Mouse (Mus musculus) lung, postnatal 36 days (tissue): ENCODE measurements around the gene St7.

Experiments
- DNase-seq: peaks from one replicate; pipeline ENCODE4 v3.0.0; 2022; ENCODE audit warnings: mixed read lengths

The St7 gene

GRCm38 (mm10) chr6:17769972-17770644 is 77.4 kb downstream of the St7 start:
- no peak for DNase-seq

- DNase-seq = peak; percentile 47
These were observed 78.1 kb downstream of the St7 start for GRCm38 (mm10) chr6:17770645-17771345.

- no peak for DNase-seq
These were observed 78.7 kb downstream of the St7 start for GRCm38 (mm10) chr6:17771456-17771855.

- DNase-seq = no peak
These were observed 79.8 kb downstream of the St7 start for GRCm38 (mm10) chr6:17772514-17772913.

- DNase-seq = no peak
These were observed 83.3 kb downstream of the St7 start for GRCm38 (mm10) chr6:17776041-17776440.

GRCm38 (mm10) chr6:17777018-17777799 is 84.5 kb downstream of the St7 start:
- no peak for DNase-seq

- DNase-seq = no peak
These were observed 86.0 kb downstream of the St7 start for GRCm38 (mm10) chr6:17778648-17779202.

GRCm38 (mm10) chr6:17783511-17783910 is 90.8 kb downstream of the St7 start:
- DNase-seq = no peak

GRCm38 (mm10) chr6:17784523-17784922 is 91.8 kb downstream of the St7 start:
- DNase-seq = no peak

GRCm38 (mm10) chr6:17785248-17785647 is 92.5 kb downstream of the St7 start:
- peak; percentile 28 for DNase-seq

GRCm38 (mm10) chr6:17787810-17788209 is 95.1 kb downstream of the St7 start:
- no peak for DNase-seq

- no peak for DNase-seq
These were observed 97.5 kb downstream of the St7 start for GRCm38 (mm10) chr6:17790251-17790650.

- DNase-seq = peak; percentile 40
These were observed 100.7 kb downstream of the St7 start for GRCm38 (mm10) chr6:17793471-17793870.

GRCm38 (mm10) chr6:17797271-17797713 is 104.6 kb downstream of the St7 start:
- DNase-seq = no peak

- DNase-seq = peak; percentile 32
These were observed 108.0 kb downstream of the St7 start for GRCm38 (mm10) chr6:17800694-17801093.

- DNase-seq = no peak
These were observed 111.7 kb downstream of the St7 start for GRCm38 (mm10) chr6:17804468-17804867.

GRCm38 (mm10) chr6:17806569-17806968 is 113.8 kb downstream of the St7 start:
- DNase-seq = no peak

- DNase-seq = peak; percentile 10
These were observed 118.3 kb downstream of the St7 start for GRCm38 (mm10) chr6:17811063-17811462.

GRCm38 (mm10) chr6:17811531-17811930 is 118.8 kb downstream of the St7 start:
- no peak for DNase-seq

GRCm38 (mm10) chr6:17814074-17814649 is 121.4 kb downstream of the St7 start:
- DNase-seq = no peak

GRCm38 (mm10) chr6:17816865-17817435 is 124.2 kb downstream of the St7 start:
- no peak for DNase-seq

- no peak for DNase-seq
These were observed 130.9 kb downstream of the St7 start for GRCm38 (mm10) chr6:17823614-17824013.

GRCm38 (mm10) chr6:17824735-17825134 is 132.0 kb downstream of the St7 start:
- DNase-seq = no peak
